Mouse (Mus musculus) cerebellum, adult 2 months (tissue): Measurements from ENCODE around the gene Ddc.

Experiments
- CTCF ChIP-seq: fragments of 200-500 bp; IDR thresholded peaks from 2 replicates; pipeline ENCODE4 v1.5.1; 2011; ENCODE audit warnings: low read depth, mild to moderate bottlenecking, control low read depth, low read length, moderate library complexity, borderline replicate concordance; ENCODE audit not compliant: insufficient read depth
- POLR2A ChIP-seq: fragments of 200-500 bp; IDR thresholded peaks from 2 replicates; pipeline ENCODE4 v1.6.1; 2011; ENCODE audit warnings: low read length, control low read depth, borderline replicate concordance; ENCODE audit not compliant: insufficient read depth

DNA sequence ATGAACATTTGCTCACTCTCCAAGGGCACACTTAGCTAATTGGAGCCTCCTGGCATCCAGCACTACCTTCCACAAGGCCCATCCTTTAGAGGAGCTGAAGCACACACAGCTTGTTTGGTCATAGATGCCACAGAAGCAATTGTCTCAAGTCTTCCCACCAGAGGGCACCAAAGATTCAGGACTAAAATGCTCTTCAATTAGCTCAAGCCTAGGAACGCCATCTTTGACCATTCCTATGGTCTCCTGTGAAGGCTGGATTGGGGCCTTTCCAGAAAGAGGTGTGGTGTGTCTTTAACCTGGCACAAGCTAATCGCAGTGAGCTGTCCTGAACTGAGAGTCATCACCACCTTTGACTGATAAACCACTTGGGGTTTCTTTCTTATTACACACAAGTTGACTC, 77.7 kb downstream of the Ddc start:
- TF ChIP-seq POLR2A (no peak), CTCF (peak; percentile 67; the same call in 1 of the 2 replicates)
